Mouse (Mus musculus) thymus, adult 18-20 months (tissue): ENCODE results near the gene Hepacam.

ENCODE experiments used
- DNase-seq, 2 experiments: peaks; one replicate each; pipeline ENCODE4 v3.0.0; 2022; ENCODE audit warnings: mixed read lengths in 2 of 2

Gene Hepacam

DNA sequence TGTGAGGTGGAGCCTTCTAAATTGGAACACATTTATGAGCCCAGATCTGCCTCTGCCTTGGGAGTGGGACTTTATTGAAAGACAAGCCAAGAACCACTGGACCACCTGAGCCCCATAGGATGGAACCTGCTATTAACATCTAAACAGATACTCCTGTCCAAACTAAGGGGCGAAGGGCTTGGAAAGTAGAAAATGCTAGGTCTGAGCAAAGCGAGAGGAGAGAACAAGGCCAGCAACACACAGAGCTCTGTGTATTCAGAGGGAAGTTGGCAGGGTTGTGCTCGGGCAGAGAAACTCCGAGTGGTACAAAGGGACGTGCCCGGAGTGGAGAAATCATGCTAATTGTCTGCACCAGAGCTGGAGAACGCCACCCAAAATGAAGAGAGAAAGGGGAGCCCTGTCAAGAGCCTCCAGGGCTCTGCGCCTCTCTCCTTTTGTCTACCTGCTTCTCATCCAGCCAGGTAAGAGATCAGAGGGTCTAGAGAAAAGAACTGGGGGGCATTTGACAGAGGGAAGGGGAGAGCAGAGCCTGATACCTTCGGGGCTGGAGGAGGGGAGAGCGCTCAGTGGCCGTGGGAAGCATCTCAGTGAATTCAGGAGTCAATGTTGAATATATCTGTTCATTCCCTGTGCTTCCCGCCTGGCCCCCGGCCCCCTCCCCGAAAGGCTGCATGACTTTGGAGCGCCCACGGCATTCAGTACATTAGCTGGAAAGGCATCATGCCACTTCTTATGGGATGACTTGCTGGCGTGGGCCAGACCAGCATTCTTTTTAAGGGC lies at the start of gene Hepacam:
TSS of gene Hepacam (plus strand) at position 51 of the 780 bp plus-strand sequence.
- no peak for DNase-seq

DNA sequence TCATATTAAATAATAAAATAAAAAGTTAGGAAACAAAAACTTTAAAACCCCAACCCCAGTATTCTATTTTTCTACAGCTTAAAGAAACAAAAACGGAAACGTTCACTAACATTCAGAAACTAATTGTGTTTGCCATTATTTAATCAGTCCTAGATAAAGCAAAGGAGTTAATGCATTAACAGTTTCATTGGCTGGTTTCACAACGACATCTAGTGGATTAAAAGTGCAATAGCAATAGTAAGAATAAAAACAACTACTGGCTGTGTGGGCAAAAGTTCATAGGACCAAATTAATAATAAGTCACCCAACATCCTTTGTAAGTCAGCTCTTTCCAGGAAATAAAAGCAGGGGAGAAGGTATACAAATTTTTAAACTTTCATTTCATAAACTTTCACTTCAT lies 37.7 kb upstream of the Hepacam start:
- no peak for DNase-seq

GRCm38 (mm10) chr9:37345406-37345805 lies 21.7 kb upstream of the Hepacam start:
- no peak for DNase-seq

- DNase-seq, result no peak
Measured at GRCm38 (mm10) chr9:37347184-37347987, 19.8 kb upstream of the Hepacam start.

DNA sequence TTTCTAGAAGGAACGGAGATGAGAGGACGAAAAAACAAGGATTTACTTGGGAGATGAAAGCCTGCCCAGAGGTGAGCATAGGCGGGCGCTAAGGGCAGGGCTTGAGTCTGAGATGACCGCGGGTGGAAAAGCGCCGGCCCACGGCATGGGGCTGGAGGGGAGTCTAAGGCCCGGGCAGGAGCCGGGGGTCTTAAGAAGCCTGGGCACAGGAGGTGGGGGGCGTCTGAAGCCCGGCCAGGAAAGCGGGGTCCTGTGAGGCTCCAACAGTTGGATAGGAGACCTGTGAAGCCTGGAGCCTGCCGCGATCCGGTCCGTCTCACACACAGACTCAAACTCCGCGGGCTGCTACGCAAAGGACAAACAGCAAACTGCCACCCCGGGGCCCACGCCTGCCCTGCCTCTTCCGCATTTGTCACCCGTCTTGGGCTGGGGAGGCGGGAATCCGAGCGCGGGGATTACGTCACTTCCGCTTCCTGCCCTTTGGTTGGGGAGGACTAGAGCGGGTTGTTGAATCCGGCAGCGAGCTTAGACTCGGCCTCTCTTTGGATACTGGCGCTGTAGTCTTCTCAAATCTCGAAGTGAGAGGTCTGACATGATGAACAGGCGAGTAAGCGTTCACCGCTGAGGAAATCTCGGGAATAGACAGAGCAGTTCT lies 19.0 kb upstream of the Hepacam start, which contains the start of gene Ccdc15:
TSS of gene Ccdc15 (minus strand) at position 445 of the 655 bp plus-strand sequence.
- peak; percentile 95 to 97 for DNase-seq

- no peak for DNase-seq
Measured at GRCm38 (mm10) chr9:37349050-37349449, 18.1 kb upstream of the Hepacam start.

DNA sequence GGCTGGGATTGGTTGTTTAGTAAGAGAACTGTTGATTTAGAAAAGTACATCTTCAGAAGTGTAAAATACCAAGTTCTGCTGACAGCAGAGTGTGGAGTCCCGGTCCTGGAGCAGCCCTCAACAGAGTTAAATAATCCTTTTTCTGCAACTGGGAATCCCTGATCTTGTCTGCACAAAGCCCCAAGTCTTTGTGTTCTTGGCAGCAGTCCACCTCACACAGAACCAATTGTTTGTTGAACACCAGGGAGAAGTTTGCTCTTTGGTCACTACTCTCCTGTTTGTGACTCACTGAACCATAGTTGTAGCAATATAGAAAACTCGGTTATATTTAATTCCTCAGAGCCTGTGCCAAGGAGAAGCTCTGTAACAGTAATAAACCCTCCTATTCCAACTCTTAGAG lies 15.9 kb upstream of the Hepacam start:
- no peak for DNase-seq

DNA sequence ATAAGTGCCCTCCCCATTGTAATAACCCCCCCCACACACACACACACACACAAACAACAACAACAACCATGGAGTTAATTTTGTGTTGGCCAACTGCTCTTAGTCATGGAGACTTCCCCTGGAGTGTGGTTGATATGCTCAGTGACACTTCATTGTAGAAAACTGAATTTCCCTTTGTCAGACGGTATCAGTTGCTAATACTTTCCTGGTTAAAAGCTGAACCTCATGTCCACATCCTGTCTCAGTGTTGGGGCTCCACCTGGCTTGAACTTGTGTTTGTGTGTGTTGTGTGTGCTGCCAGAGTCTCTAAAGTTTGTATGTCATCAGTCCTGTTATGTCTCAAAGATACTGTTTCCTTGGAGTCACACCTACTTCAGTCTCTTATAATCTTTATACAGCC lies 12.7 kb upstream of the Hepacam start:
- no peak for DNase-seq

GRCm38 (mm10) chr9:37358713-37359330 lies 8.3 kb upstream of the Hepacam start:
- DNase-seq, result no peak

- DNase-seq, result no peak
Measured at GRCm38 (mm10) chr9:37359331-37360220, 7.6 kb upstream of the Hepacam start.

- no peak for DNase-seq
Measured at GRCm38 (mm10) chr9:37362084-37362483, 5.1 kb upstream of the Hepacam start.

- DNase-seq, result no peak
Measured at GRCm38 (mm10) chr9:37362881-37363280, 4.3 kb upstream of the Hepacam start.

DNA sequence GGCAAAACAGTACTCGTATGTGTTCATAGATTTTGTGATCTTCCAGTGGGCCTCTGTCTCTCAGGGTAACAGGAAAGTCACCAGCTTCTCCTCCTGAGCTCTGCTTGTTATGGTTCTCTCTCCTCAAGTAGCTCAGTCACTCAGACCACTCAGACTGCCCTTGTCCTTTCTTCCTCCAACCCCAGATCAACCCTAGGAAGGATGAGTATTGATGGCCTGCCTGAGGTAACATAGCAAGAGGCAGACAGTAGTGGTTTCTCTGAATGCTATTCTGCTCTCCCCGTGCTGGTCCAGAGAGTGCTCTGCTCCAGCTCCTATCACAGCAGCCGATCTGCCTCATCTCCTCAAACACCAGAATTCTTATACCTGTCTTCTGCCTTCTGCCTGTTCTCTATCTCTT lies 3.6 kb upstream of the Hepacam start:
- DNase-seq, result no peak

- no peak for DNase-seq
Measured at GRCm38 (mm10) chr9:37364392-37364791, 2.8 kb upstream of the Hepacam start.

GRCm38 (mm10) chr9:37365706-37366105 lies 1.4 kb upstream of the Hepacam start:
- no peak for DNase-seq

DNA sequence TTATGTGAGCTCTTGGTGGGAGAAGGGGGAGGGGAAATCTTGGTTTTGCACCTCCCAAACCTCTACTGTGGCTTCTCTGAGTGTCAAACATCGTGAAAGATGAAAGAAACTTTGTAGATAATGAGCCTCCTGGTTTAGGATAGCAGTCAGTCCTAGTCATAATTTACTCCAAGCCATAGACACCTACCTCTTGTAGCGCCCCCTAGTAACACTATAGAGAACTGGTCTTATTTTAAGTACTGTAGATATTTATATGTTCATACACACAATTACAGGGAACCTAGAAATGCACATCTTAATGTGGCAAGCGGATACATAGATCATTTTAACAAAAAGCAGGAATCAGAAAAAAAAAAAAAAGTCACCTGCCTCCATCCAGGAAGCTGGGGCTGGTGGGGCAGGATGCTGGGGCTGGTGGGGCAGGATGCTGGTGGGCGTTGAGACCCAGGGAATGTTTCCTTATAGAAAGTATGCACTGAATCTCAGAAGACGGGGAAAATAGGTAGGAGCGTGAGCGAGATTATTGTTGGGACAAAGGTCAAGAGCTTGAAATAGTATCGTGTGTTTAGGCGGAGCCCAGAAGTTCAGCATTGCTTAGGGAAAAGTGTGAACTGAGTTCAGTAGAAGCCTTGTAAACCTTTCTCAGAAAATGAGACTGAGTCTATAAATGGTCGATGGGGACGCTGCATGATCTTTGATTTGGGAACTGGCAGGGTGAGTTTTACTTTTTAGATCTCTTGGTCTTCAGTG lies 1.1 kb downstream of the Hepacam start:
- DNase-seq, result no peak

DNA sequence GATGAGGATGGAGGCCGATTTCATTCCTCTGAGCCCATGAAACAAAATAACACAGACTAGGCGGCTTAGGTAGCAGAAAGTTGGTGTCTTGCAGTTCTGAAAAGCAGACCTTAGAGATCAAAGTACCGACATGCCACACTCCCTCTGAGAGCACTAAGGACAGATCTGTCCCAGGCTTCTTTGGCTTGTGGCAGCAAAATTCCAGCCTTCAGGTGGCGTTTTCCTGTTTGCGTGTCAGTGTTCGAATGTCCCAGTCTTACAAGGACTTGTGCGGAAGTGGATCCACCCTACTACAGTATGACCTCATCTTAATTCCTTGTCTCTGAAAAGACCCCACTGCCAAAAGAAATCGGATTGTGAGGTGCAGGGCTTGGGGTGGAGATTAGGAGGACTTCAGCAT lies 1.7 kb downstream of the Hepacam start:
- DNase-seq, result no peak

- no peak for DNase-seq
Measured at GRCm38 (mm10) chr9:37371232-37371801, 4.2 kb downstream of the Hepacam start.

DNA sequence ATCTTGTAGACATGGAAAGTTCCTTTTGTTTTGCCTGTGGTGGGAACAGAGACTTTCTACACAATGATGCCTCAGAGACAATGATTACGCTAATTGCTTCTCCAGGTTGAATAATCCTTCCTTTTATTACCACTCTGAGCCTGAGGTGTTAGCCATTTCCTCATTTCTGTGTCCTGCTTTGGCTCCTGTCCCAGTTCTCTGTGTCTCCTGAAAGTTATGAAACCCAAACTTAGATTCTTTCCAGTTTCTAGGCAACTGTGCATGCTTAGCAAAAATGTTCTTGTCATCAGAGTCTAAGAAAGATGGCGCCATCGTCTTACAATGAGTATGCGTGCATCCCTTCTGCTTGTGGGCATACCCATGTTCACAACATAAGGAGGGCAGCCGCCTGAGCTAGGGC lies 8.6 kb downstream of the Hepacam start:
- no peak for DNase-seq

- DNase-seq, result no peak
Measured at GRCm38 (mm10) chr9:37383161-37383560, 16.0 kb downstream of the Hepacam start.
